Mouse (Mus musculus) liver, adult 2 months (tissue): ENCODE data around the gene Akt2. TPM values are rescaled to one million over a fixed set of nuclear protein-coding genes. Genes with fewer than 3 reads are reported as not detected.

ENCODE experiments used
- DNase-seq: peaks from one replicate; pipeline ENCODE4 v3.0.0-alpha.2; 2011; ENCODE audit warnings: low read depth, low spot score; ENCODE audit errors: extremely low read depth
- H3K27ac ChIP-seq: fragments of 200-500 bp; replicated peaks from 2 replicates; pipeline ENCODE4 v1.5.1; 2012; ENCODE audit warnings: low read depth, mild to moderate bottlenecking, control low read depth, inconsistent platforms, low read length; ENCODE audit not compliant: insufficient read depth
- H3K27me3 ChIP-seq: fragments of 200-500 bp; 2 replicates; pipeline ENCODE4 v1.6.1; 2012; ENCODE audit warnings: mild to moderate bottlenecking, moderate library complexity, low read length, inconsistent platforms; ENCODE audit not compliant: control insufficient read depth, insufficient read depth
- H3K36me3 ChIP-seq: fragments of 200-500 bp; 2 replicates; pipeline ENCODE4 v1.6.1; 2012; ENCODE audit warnings: low read length, inconsistent platforms; ENCODE audit not compliant: control insufficient read depth, insufficient read depth
- H3K4me1 ChIP-seq: fragments of 200-500 bp; 2 replicates; pipeline ENCODE4 v1.6.1; 2011; ENCODE audit warnings: low read length; ENCODE audit not compliant: control insufficient read depth, insufficient read depth
- H3K4me3 ChIP-seq: fragments of 200-500 bp; 2 replicates; pipeline ENCODE4 v1.5.1; 2011; ENCODE audit warnings: low read depth, mild to moderate bottlenecking, control low read depth, low read length, moderate library complexity; ENCODE audit not compliant: insufficient read depth
- H3K79me2 ChIP-seq: fragments of 200-500 bp; 2 replicates; pipeline ENCODE4 v1.6.1; 2012; ENCODE audit warnings: inconsistent platforms, mild to moderate bottlenecking, low read length, moderate library complexity; ENCODE audit not compliant: control insufficient read depth, insufficient read depth
- H3K9ac ChIP-seq: fragments of 200-500 bp; 2 replicates; pipeline ENCODE4 v1.6.1; 2012; ENCODE audit warnings: low read depth, mild to moderate bottlenecking, control low read depth, inconsistent platforms, low read length
- CTCF ChIP-seq: fragments of 200-500 bp; IDR thresholded peaks from 2 replicates; pipeline ENCODE4 v1.5.1; 2011; ENCODE audit warnings: low read depth, low read length, control low read depth
- POLR2A ChIP-seq: fragments of 200-500 bp; IDR thresholded peaks from 2 replicates; pipeline ENCODE4 v1.6.1; 2011; ENCODE audit warnings: low read length, control low read depth; ENCODE audit not compliant: insufficient read depth; ENCODE audit errors: extremely low read depth
- WGBS: fragments of 180-500 bp; shearing (Covaris S2); methylation state at CpG from one replicate; pipeline ENCODE4 v1.1.7; 2018; 5-methylcytosine and 5-hydroxymethylcytosine counted together
- polyA plus RNA-seq: library from polyadenylated mRNA; depleted of rRNA; stranded (reverse); fragments of >200 nt; gene quantifications from 2 replicates; pipeline ENCODE4 v1.2.3, GENCODE M21; 2012; rRNA removed
- total RNA-seq: library from RNA; depleted of rRNA; stranded (reverse); fragments of >200 nt; gene quantifications from 2 replicates; pipeline ENCODE4 v1.2.3, GENCODE M21; 2014; rRNA removed

Akt2 gene
- total and polyA plus RNA-seq, 2 experiments = 57.1 to 81.3 TPM

- Histone ChIP-seq H3K9ac (peak within 1 kb of the TSS; percentile 71), H3K4me3 (peak within 1 kb of the TSS; percentile 56), H3K36me3 (no peaks in the 10 kb centered on the region), H3K4me1 (peaks cover 6% of the 10 kb centered on the region), H3K79me2 (no peaks in the 10 kb centered on the region), H3K27ac (peak within 1 kb of the TSS; percentile 73), H3K27me3 (no peaks in the 10 kb centered on the region)
- TF ChIP-seq CTCF = no peak
- TF ChIP-seq POLR2A = 0 out of 2 replicates have a peak, but pooled peaks have one; percentile 5
- 1% methylated on average over 19 of the region's 19 CpGs for WGBS
- peak; percentile 100 for DNase-seq
Measured at GRCm38 (mm10) chr7:27688815-27689612, 97.7 kb downstream of the Akt2 start, which contains the start of gene Zfp607b. Zfp607b (plus strand) TSS chr7:27689340.

Other genes starting within 250 kb of the Akt2 start
- 3.6 and 4.4 TPM in 2 replicates for gene Shkbp1, start 235.5 kb upstream of the Akt2 start, total RNA-seq
- gene Shkbp1, start 235.5 kb upstream of the Akt2 start, polyA plus RNA-seq = 19.8 and 23.9 TPM in 2 replicates
- not detected in 2 replicates for gene Gm20479, start 234.1 kb upstream of the Akt2 start, total RNA-seq
- gene Gm20479, start 234.1 kb upstream of the Akt2 start, polyA plus RNA-seq = not detected in 2 replicates
- gene Sptbn4, start 143.9 kb upstream of the Akt2 start, total RNA-seq = under 0.01 TPM in 1 of 2 replicates, not detected in the other
- 0.06 TPM in 1 of 2 replicates, not detected in the other for gene Sptbn4, start 143.9 kb upstream of the Akt2 start, polyA plus RNA-seq
- gene Blvrb, start 143.6 kb upstream of the Akt2 start, total RNA-seq = 142 and 148 TPM in 2 replicates
- 268 and 304 TPM in 2 replicates for gene Blvrb, start 143.6 kb upstream of the Akt2 start, polyA plus RNA-seq
- 3.5 and 4.6 TPM in 2 replicates for gene Sertad3, start 117.8 kb upstream of the Akt2 start, total RNA-seq
- 6.9 and 8.3 TPM in 2 replicates for gene Sertad3, start 117.8 kb upstream of the Akt2 start, polyA plus RNA-seq
- gene Sertad1, start 104.6 kb upstream of the Akt2 start, total RNA-seq = 7.7 and 9.5 TPM in 2 replicates
- 8.8 and 11.6 TPM in 2 replicates for gene Sertad1, start 104.6 kb upstream of the Akt2 start, polyA plus RNA-seq
- 0.07 TPM in 1 of 2 replicates, not detected in the other for gene Prx, start 92.2 kb upstream of the Akt2 start, total RNA-seq
- 0.05 and 0.07 TPM in 2 replicates for gene Prx, start 92.2 kb upstream of the Akt2 start, polyA plus RNA-seq
- gene Hipk4, start 68.3 kb upstream of the Akt2 start, total RNA-seq = not detected in 2 replicates
- gene Hipk4, start 68.3 kb upstream of the Akt2 start, polyA plus RNA-seq = not detected in 2 replicates
- gene Pld3, start 38.3 kb upstream of the Akt2 start, total RNA-seq = 8.3 and 12.4 TPM in 2 replicates
- 33.0 and 37.4 TPM in 2 replicates for gene Pld3, start 38.3 kb upstream of the Akt2 start, polyA plus RNA-seq
- gene 2310022A10Rik, start 38.3 kb upstream of the Akt2 start, total RNA-seq = 1.2 and 2.7 TPM in 2 replicates
- gene 2310022A10Rik, start 38.3 kb upstream of the Akt2 start, polyA plus RNA-seq = 8.5 and 9.0 TPM in 2 replicates
- gene Ttc9b, start 62.4 kb downstream of the Akt2 start, total RNA-seq = not detected in 2 replicates
- not detected in 2 replicates for gene Ttc9b, start 62.4 kb downstream of the Akt2 start, polyA plus RNA-seq
- gene Map3k10, start 83.0 kb downstream of the Akt2 start, total RNA-seq = 10.0 and 10.6 TPM in 2 replicates
- 20.1 and 21.5 TPM in 2 replicates for gene Map3k10, start 83.0 kb downstream of the Akt2 start, polyA plus RNA-seq
- gene Zfp607b, start 97.8 kb downstream of the Akt2 start, total RNA-seq = 0.27 and 0.28 TPM in 2 replicates
- 0.05 and 0.40 TPM in 2 replicates for gene Zfp607b, start 97.8 kb downstream of the Akt2 start, polyA plus RNA-seq
- 5.8 and 6.1 TPM in 2 replicates for gene Zfp60, start 139.8 kb downstream of the Akt2 start, total RNA-seq
- 0.83 and 1.1 TPM in 2 replicates for gene Zfp60, start 139.8 kb downstream of the Akt2 start, polyA plus RNA-seq
- gene Zfp626, start 215.6 kb downstream of the Akt2 start, total RNA-seq = 3.2 and 3.4 TPM in 2 replicates
- gene Zfp626, start 215.6 kb downstream of the Akt2 start, polyA plus RNA-seq = 0.26 and 0.35 TPM in 2 replicates
- gene Zfp59, start 247.1 kb downstream of the Akt2 start, total RNA-seq = 2.5 TPM in 2 replicates
- 0.27 and 0.31 TPM in 2 replicates for gene Zfp59, start 247.1 kb downstream of the Akt2 start, polyA plus RNA-seq